Mouse (Mus musculus): Measurements from ENCODE around the gene Fbxl7. TPM values are rescaled to one million over a fixed set of nuclear protein-coding genes. Genes with fewer than 3 reads are reported as not detected.

Gene Fbxl7
- total RNA-seq, 2 experiments from 2014 or later, result 1.4 TPM

DNA sequence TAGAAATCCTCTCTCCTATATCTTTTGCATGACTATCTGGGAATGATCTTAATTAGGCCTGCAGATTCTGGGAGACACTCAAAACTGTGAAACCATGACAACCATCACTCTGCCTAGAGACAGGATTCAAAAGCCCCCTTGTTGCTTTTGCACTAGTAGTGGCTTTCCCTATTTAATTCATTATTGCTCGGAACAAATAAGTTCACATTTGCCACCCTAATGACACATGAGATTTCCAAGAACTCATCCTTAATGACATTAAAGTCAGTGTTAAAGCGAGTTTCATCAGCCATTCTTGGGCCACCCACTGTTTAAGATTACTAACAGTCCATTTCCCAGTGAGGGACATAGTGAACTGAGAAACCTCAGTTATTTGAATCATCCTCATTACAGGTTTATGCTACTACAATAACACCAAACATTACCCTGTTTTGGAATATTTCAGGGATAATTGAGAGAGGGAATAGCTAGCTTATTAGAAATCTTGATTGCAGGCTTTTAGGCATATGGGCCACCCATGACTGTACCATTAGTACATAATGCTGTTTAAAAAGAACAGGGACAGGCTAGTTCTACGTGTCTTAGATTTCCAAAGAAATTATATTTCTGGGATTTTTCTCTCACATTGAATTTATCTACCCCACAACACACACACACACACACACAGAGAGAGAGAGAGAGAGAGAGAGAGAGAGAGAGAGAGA is 361.2 kb downstream of the Fbxl7 start:
- DNase-seq, result no peak
- intact Hi-C loops (cut with DNase I), result no loop called here

DNA sequence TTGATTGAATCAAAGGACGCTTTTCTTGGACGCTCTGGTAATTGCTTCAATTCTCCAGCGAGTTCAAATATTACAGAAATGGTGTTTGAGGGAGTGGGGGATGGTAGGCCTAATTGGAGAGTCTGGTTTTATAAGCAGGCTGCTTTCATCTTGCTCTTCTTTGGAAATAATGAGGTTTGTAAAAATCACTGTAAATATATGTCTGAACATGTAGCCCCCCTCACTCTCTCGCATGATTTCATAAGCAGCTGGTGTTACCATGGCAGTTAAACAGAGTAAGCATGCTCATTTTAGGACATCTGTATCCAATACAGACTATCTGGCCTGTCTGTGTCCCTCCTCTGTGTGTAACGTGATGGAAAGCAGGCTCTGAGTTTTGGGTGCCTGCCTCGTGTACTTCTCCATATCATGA is 376.2 kb downstream of the Fbxl7 start:
- intact Hi-C loops (cut with DNase I), result no loop called here
- no peak for DNase-seq

DNA sequence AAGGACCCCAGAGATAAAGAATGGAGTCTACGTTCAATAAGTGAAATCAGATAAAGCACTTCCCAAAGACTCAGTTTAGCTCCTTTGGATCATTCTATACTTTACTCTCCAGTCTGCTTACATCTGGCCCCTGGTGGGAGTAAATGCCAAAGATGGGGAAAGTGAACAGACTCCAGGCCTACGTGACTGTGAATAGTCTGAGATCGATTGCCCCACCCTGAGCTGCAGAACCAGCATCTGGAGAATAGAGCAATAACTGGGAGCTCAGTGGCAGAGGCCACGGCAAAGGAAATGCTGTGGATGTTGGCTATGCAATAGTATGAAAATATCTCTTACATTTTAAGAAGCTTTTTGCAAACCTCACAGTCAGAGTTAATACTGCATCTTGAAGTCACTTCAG is 394.4 kb downstream of the Fbxl7 start:
- DNase-seq, result no peak
- intact Hi-C loops (cut with DNase I), result no loop called here
